Comparison of ENCODE assay signal across 21 mouse cellular contexts in genomic region chr8:110419711-110420110, GRCm38 (mm10).
DNase-seq lines count a peak whose midpoint lies in the region; TF ChIP-seq lines count a peak whose summit lies in the region.
"Had no signal": no experiment of that assay in that cellular context is flagged by ENCODE, and none has a peak within 500 bp of the region (broad histone marks: within the 10 kb centered on the region; RNA-seq: fewer than 3 reads in every experiment).

No protein-coding gene starts in this region.

- no peaks in the 10 kb centered on the region for H3K4me1 ChIP-seq in kidney, adult 2 months (ENCODE audit: control insufficient read depth, insufficient read depth, low read length)
- H3K4me1 ChIP-seq: embryonic facial prominence, embryonic 15.5 days; hindbrain, embryonic 12.5 days; limb, embryonic 13.5 days; liver, embryonic 13.5 days; megakaryocyte, embryonic 14.5 days; midbrain, embryonic 15.5 days had no signal

- no peaks in the 10 kb centered on the region for H3K36me3 ChIP-seq in kidney, adult 2 months (ENCODE audit: control insufficient read depth, insufficient read depth, low read length)
- H3K36me3 ChIP-seq: embryonic facial prominence, embryonic 15.5 days; heart, embryonic 15.5 days; hindbrain, embryonic 12.5 days; limb, embryonic 13.5 days; liver, embryonic 13.5 days; midbrain, embryonic 15.5 days had no signal

- no peak overlapping the region for H3K4me3 ChIP-seq in kidney, adult 2 months (ENCODE audit: insufficient read depth, low read depth, low read length)
- H3K4me3 ChIP-seq: embryonic facial prominence, embryonic 15.5 days; heart, embryonic 15.5 days; hindbrain, embryonic 12.5 days; layer of hippocampus, adult 2 months; limb, embryonic 13.5 days; liver, embryonic 13.5 days; megakaryocyte, embryonic 14.5 days; midbrain, embryonic 15.5 days had no signal

- H3K27me3 ChIP-seq in kidney, adult 2 months (replicated peaks; ENCODE audit: control insufficient read depth, insufficient read depth, low read length), result no peaks in the 10 kb centered on the region
- H3K27me3 ChIP-seq: embryonic facial prominence, embryonic 15.5 days; heart, embryonic 15.5 days; hindbrain, embryonic 12.5 days; limb, embryonic 13.5 days; liver, embryonic 13.5 days; megakaryocyte, embryonic 14.5 days; midbrain, embryonic 15.5 days had no signal

- H3K27ac ChIP-seq in kidney, adult 2 months (ENCODE audit: insufficient read depth, low read depth, low read length), result no peak overlapping the region
- H3K27ac ChIP-seq: embryonic facial prominence, embryonic 15.5 days; heart, embryonic 15.5 days; hindbrain, embryonic 12.5 days; layer of hippocampus, adult 2 months; limb, embryonic 13.5 days; liver, embryonic 13.5 days; midbrain, embryonic 15.5 days had no signal

- TF ChIP-seq POLR2A in kidney, adult 2 months (IDR thresholded peaks at IDR 0.05; ENCODE audit: low read depth, low read length), result no peak

- WGBS in kidney, adult 2 months, result 74% methylated on average over 5 of the region's 5 CpGs

- DNase-seq in cerebellum, postnatal 14 days, result peak; percentile 37 to 53
- DNase-seq in cerebellum, postnatal 4 days (ENCODE audit: low spot score in 2 of 2), result no peak
- peak; percentile 7 for DNase-seq in kidney, adult 2 months
- DNase-seq in kidney, adult 8-10 months, result no peak
- peak; percentile 39 for DNase-seq in NIH3T3 (ENCODE audit: low read depth)
- peak; percentile 18 for DNase-seq in adrenal gland, postnatal 25 days
- no peak for DNase-seq in embryo, embryonic 10 days (ENCODE audit: low spot score)
- DNase-seq: B cell, adult 2 months; cerebellum, adult 9-11 months; kidney, adult 18-20 months; kidney, postnatal 14 days; layer of hippocampus, postnatal 36 days; liver, embryonic 13.5 days; thymus, postnatal 14 days had no signal

- TF ChIP-seq CTCF in kidney, adult 2 months (conservative IDR thresholded peaks at IDR 0.05; ENCODE audit: insufficient read depth, insufficient read length, low read depth, low read length), result no peak

Comparison
In these comparisons a context has a peak if more than half of its experiments do, and no peak if none do; other contexts are left out.
1. DNase-seq: peak in cerebellum, postnatal 14 days (2 of 2), kidney, adult 2 months (single experiment), NIH3T3 (single experiment) and adrenal gland, postnatal 25 days (single experiment); none in cerebellum, postnatal 4 days (0 of 2), kidney, adult 8-10 months (0 of 2) and embryo, embryonic 10 days (single experiment).